Mouse (Mus musculus): Measurements from ENCODE around the gene Hsf3. TPM values are rescaled to one million over a fixed set of nuclear protein-coding genes. Genes with fewer than 3 reads are reported as not detected.
"Not testable (repeated sequence)": the region's sequence is repeated elsewhere in the genome, so short reads cannot be mapped to it uniquely, and the experiment has no call there.

The Hsf3 gene
- not detected in 2 replicates for polyA plus RNA-seq (2016; fragmentation: Nextera tagmentation; extraction: Ambion mirVana)

DNA sequence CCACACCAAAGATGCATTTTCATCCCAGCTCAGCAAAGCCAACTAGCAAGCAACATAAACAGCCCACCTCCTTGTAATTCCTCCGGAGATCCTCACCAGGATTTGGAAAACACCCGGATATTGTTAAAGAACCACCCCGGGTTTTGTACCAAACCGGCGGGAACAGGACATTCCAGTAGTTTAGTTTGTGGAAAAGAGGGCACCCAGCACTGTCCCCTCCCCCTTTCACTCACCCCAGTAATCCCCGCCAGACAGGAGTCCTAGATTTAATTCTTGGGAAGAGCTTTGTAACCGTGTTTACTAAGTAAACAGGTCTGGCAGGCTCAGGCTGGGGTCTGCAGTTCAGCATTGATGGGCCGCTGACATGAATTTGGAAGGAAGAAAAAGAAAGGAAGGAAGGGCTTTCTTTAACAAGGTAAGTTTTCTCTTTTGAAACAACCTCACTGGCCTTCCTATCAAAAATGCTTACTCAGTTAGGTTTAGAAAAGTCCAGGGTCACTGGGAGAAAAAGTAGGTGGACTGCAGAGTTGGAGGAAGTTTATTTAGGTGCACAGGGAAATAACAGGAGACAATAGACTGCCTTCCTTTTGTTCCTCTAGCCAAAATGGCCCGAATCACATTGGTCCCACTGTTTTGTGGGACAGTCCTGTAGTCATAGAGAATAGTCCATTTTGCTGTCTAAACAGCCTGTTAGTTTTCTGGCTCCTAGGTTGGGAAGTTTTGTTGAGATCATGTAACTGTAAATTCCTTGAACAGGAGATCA, at the start of gene Hsf3:
Gene Hsf3 (minus strand): TSS at position 94 of the 763 bp plus-strand sequence.
- H3K9me3 ChIP-seq (replicated peaks) = no peaks in the 10 kb centered on the region
- H3K27me3 ChIP-seq = no peaks in the 10 kb centered on the region
- H3K9ac ChIP-seq = no peak within 1 kb of the TSS
- 23% methylated on average over 9 of the region's 9 CpGs for WGBS
- no peak for ATAC-seq (ENCODE audit: low FRiP score)
- H3K27ac ChIP-seq = no peak within 1 kb of the TSS
- H3K4me3 ChIP-seq = peak within 1 kb of the TSS; percentile 22
- no peaks in the 10 kb centered on the region for H3K4me1 ChIP-seq
- no peaks in the 10 kb centered on the region for H3K36me3 ChIP-seq
- H3K4me2 ChIP-seq (replicated peaks) = peak within 1 kb of the TSS; percentile 30

DNA sequence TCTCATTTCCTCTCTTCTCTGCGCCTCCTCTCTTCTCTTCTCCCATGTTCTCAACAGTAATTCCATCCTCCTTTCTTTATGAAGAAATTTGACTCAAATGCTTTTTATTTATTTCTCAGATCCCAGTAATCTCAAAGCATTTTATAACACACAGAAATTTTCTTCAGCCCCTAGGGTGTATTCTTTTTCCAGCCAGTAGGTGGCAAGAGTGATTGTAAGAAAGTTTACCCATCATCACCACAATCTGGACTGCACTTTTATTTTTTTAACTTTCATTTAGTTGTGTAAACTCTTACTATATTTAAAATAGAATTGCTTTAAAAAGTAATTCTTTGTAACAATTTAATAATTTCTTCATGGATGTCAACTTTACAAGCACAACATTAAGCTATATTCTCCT, 45.5 kb upstream of the Hsf3 start:
- Histone ChIP-seq H3K4me2 (replicated peaks) (no peak overlapping the region), H3K9ac (no peak overlapping the region), H3K27me3 (no peaks in the 10 kb centered on the region), H3K36me3 (no peaks in the 10 kb centered on the region), H3K4me3 (no peak overlapping the region), H3K27ac (no peak overlapping the region), H3K4me1 (no peaks in the 10 kb centered on the region), H3K9me3 (replicated peaks) (no peaks in the 10 kb centered on the region)
- ATAC-seq (ENCODE audit: low FRiP score) = no peak
- 76% methylated on average over 1 of the region's 1 CpGs for WGBS

DNA sequence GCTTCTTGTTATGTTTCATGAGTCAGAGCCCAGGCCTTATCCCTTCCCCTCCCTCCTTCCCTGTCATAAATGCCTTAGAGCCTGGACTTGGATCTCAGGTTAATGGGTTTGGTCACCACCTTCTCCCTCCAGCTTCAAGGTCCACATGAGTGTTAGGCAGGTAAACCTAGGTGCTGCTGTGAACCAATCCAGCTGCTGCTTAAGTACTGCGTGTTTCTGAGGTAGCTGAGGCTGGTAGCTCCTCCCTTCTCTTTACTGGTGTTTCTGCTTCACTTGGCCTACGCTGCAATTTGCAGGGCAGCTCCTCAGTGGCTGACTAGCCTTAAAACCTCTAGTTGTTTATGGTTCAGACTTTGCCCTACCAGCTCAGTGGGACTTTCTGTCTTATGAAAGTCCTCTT, 945 bp downstream of the Hsf3 start, which contains the start of gene Heph:
Gene Heph (plus strand): TSS at position 211 of the 400 bp plus-strand sequence.
- no peaks in the 10 kb centered on the region for H3K9me3 ChIP-seq (replicated peaks)
- H3K27me3 ChIP-seq = no peaks in the 10 kb centered on the region
- no peaks in the 10 kb centered on the region for H3K36me3 ChIP-seq
- H3K9ac ChIP-seq = no peak within 1 kb of the TSS
- no peak within 1 kb of the TSS for H3K27ac ChIP-seq
- H3K4me1 ChIP-seq = no peaks in the 10 kb centered on the region
- ATAC-seq (ENCODE audit: low FRiP score) = no peak
- peak within 1 kb of the TSS; percentile 22 for H3K4me3 ChIP-seq
- WGBS = 39% methylated on average over 2 of the region's 2 CpGs
- peak within 1 kb of the TSS; percentile 30 for H3K4me2 ChIP-seq (replicated peaks)

DNA sequence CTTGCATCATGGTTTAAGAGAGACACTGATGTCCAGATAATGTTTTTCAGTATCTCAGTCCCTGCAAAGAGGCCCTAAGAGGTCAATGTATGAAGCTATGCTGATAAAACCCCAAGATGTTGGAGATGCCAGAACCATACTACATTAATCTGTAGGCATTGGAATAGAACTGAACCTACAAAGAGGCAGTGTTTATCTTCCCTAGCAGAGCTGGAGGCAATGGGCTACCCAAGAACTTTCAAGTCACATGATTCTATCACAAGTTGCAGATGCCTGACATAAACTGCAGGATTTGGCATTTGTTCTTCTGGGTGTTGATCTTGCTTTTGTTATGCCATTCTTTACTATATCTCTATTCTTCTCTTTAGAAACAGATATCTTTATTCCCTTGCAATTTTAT, 36.7 kb downstream of the Hsf3 start:
- no peak for ATAC-seq (ENCODE audit: low FRiP score)
- H3K36me3 ChIP-seq = no peaks in the 10 kb centered on the region
- no peak overlapping the region for H3K4me3 ChIP-seq
- H3K27me3 ChIP-seq = no peaks in the 10 kb centered on the region
- H3K27ac ChIP-seq = no peak overlapping the region
- H3K4me2 ChIP-seq (replicated peaks) = no peak overlapping the region
- no peaks in the 10 kb centered on the region for H3K9me3 ChIP-seq (replicated peaks)
- H3K4me1 ChIP-seq = no peaks in the 10 kb centered on the region
- H3K9ac ChIP-seq = no peak overlapping the region

DNA sequence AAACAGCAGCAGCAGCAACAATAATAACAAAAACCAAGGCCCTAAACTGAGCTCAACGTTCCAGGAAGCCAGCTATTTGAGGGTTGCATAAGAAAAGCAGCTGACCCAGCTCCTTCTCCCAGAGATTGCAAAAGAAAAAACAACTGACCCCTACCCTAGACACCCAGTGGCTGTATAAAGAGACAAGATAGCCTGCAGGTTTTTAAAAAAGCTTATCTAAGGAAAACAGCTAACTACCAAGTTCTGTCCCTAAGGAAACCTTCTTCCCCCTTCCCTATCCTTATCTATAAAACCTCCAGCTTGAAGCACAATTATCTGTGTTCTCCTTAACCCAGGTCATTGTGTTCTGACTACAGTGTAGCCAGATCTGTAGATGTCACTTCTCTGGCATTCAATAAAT, 38.4 kb downstream of the Hsf3 start:
- H3K27ac ChIP-seq = no peak overlapping the region
- H3K4me2 ChIP-seq (replicated peaks) = no peak overlapping the region
- H3K4me1 ChIP-seq = no peaks in the 10 kb centered on the region
- ATAC-seq (ENCODE audit: low FRiP score) = no peak
- H3K9me3 ChIP-seq (replicated peaks) = no peaks in the 10 kb centered on the region
- H3K9ac ChIP-seq = no peak overlapping the region
- WGBS = 53% methylated on average over 1 of the region's 1 CpGs
- no peak overlapping the region for H3K4me3 ChIP-seq
- no peaks in the 10 kb centered on the region for H3K36me3 ChIP-seq
- no peaks in the 10 kb centered on the region for H3K27me3 ChIP-seq

DNA sequence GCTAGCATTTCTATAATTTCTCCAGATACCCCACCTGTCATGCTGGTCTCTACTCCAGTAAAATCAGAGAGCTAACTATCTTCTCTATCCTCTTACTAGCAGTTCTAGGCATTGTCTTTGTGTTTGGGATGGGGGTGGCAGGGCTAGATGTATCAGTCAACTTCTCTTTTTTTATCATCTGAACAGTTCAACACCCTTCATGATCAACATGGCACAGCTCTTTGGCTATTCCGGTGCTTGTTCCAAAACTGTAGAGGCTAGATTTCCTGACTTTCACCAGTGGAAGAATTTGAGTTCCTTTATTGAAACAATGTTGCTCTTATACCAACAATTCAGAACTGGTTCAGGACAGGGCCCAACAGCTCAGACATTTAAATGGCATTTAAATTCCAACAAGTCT, 39.1 kb downstream of the Hsf3 start:
- Histone ChIP-seq H3K9me3 (replicated peaks) (no peaks in the 10 kb centered on the region), H3K4me3 (no peak overlapping the region), H3K4me1 (no peaks in the 10 kb centered on the region), H3K27me3 (no peaks in the 10 kb centered on the region), H3K36me3 (no peaks in the 10 kb centered on the region), H3K9ac (no peak overlapping the region), H3K27ac (no peak overlapping the region), H3K4me2 (replicated peaks) (no peak overlapping the region)
- no peak for ATAC-seq (ENCODE audit: low FRiP score)
- WGBS = 97% methylated on average over 1 of the region's 1 CpGs

DNA sequence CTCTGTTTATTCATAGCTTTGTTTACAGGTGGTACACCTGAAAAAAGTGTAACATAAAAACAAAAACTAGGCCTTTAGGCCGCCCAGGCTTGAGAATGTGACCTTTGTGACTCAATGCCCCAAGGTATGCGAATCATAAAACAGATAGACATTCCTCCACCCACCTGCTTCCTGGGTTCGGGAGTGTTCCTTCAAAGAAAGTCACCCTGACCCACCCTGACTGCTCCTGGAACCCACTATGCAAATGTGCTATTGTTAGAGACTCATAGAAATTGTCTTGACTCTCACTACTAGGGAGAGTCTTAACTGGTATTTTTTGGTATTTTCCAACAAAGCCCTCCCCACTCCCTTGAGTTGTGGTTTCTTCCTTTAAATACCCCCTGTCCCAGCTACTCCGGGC, 40.7 kb downstream of the Hsf3 start:
- not testable (repeated sequence) for H3K36me3 ChIP-seq; H3K9me3 ChIP-seq (replicated peaks); H3K27me3 ChIP-seq; H3K27ac ChIP-seq; H3K4me1 ChIP-seq; H3K9ac ChIP-seq; H3K4me3 ChIP-seq; H3K4me2 ChIP-seq (replicated peaks); ATAC-seq (ENCODE audit: low FRiP score)
- 78% methylated on average over 4 of the region's 4 CpGs for WGBS

DNA sequence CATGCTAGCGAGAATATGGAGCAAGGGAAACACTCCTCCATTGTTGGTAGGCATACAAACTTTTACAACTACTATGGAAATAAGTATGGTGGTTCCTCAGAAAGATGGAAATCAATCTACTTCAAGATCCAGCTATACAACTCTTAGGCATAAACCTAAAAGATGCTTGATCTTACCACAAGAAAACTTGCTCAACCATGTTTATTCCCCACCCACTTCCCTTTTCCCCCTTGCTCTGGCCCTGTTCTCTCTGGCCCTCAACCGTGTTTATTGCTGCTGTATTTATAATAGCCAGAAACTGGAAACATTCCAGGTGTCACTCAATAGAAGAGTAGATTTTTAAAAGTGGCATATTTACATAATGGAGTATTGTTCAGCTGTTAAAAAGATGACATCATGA, 117.0 kb downstream of the Hsf3 start:
- H3K4me2 ChIP-seq (replicated peaks) = no peak overlapping the region
- 77% methylated on average over 2 of the region's 2 CpGs for WGBS
- H3K27me3 ChIP-seq = no peaks in the 10 kb centered on the region
- ATAC-seq (ENCODE audit: low FRiP score) = no peak
- H3K36me3 ChIP-seq = no peaks in the 10 kb centered on the region
- no peak overlapping the region for H3K4me3 ChIP-seq
- no peak overlapping the region for H3K27ac ChIP-seq
- H3K9me3 ChIP-seq (replicated peaks) = no peaks in the 10 kb centered on the region
- H3K4me1 ChIP-seq = no peaks in the 10 kb centered on the region
- H3K9ac ChIP-seq = no peak overlapping the region

DNA sequence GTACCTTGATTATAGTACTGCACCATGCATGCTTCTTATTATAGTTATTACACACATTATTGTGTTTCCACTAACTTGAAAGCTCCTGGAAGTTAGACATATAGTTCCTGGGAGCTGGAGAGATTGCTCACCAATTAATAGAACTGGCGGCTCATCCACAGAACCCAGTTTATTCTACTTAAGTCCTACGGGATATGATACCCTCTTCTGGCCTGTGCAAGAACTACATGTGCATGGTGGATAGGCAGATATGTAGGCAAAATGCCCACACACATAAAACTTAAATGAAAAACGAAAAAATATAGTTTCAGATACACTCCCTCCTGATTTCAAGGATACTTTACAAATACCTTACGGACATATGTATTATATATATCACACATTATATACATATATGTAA, 126.3 kb downstream of the Hsf3 start:
- WGBS = 53% methylated on average over 4 of the region's 4 CpGs
- no peak overlapping the region for H3K4me3 ChIP-seq
- no peaks in the 10 kb centered on the region for H3K9me3 ChIP-seq (replicated peaks)
- ATAC-seq (ENCODE audit: low FRiP score) = no peak
- no peak overlapping the region for H3K9ac ChIP-seq
- no peaks in the 10 kb centered on the region for H3K27me3 ChIP-seq
- no peak overlapping the region for H3K4me2 ChIP-seq (replicated peaks)
- no peaks in the 10 kb centered on the region for H3K4me1 ChIP-seq
- no peak overlapping the region for H3K27ac ChIP-seq
- no peaks in the 10 kb centered on the region for H3K36me3 ChIP-seq

DNA sequence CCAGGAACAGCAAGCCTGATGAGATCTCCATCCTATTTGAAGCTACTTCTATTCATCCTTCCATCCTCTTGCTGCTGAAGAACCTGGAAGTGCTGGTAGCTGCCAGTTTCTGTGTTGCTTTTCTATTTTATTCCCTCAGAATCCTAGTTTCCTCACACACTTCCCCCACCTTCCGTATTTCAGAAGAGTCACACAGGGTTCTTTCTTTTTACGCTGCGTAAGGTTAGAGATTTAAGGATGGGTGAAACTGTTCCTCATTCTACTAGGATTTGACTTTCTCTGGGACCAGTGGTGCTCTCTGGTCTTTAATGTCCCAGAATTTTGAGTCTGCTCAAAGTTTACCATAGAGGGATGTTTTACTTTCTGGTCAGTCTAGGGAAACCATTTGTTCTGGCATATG, 162.8 kb downstream of the Hsf3 start, which contains the start of gene Vsig4:
Gene Vsig4 (minus strand): TSS at position 101 of the 400 bp plus-strand sequence.
- Histone ChIP-seq H3K27ac (no peak within 1 kb of the TSS), H3K4me3 (no peak within 1 kb of the TSS), H3K4me2 (replicated peaks) (no peak within 1 kb of the TSS), H3K36me3 (no peaks in the 10 kb centered on the region), H3K9ac (no peak within 1 kb of the TSS), H3K27me3 (no peaks in the 10 kb centered on the region), H3K4me1 (no peaks in the 10 kb centered on the region), H3K9me3 (replicated peaks) (no peaks in the 10 kb centered on the region)
- ATAC-seq (ENCODE audit: low FRiP score) = no peak
- WGBS = 93% methylated on average over 3 of the region's 3 CpGs

DNA sequence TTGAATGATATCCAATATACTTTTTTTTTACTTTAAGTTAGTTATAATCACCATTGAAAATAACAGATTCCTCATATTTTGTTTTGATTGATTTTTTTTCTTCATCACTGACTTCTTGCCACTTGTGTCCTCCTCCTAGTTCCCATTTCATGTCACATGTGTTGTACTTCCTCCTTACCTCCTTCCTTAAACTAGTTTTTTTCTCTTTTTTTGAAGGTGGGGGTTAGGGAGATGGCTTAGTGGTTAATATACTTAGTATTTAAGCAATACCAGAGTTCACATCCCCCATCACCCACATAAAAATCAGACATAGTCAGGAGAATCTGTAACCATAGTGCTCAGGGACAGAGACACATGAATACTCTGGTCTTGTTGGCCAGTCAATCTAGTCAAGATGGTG, 199.6 kb downstream of the Hsf3 start:
- Histone ChIP-seq H3K9me3 (replicated peaks) (no peaks in the 10 kb centered on the region), H3K4me3 (no peak overlapping the region), H3K27ac (no peak overlapping the region), H3K27me3 (no peaks in the 10 kb centered on the region), H3K9ac (no peak overlapping the region), H3K36me3 (no peaks in the 10 kb centered on the region), H3K4me1 (no peaks in the 10 kb centered on the region), H3K4me2 (replicated peaks) (no peak overlapping the region)
- ATAC-seq (ENCODE audit: low FRiP score) = no peak
